Mouse (Mus musculus): ENCODE measurements at regions not wholly inside any gene's neighbourhood (a gene's known extent, or its start where the extent isn't known, plus 50 kb on each side); places are given as distances from the start of the nearest gene placed in this dataset.

DNA sequence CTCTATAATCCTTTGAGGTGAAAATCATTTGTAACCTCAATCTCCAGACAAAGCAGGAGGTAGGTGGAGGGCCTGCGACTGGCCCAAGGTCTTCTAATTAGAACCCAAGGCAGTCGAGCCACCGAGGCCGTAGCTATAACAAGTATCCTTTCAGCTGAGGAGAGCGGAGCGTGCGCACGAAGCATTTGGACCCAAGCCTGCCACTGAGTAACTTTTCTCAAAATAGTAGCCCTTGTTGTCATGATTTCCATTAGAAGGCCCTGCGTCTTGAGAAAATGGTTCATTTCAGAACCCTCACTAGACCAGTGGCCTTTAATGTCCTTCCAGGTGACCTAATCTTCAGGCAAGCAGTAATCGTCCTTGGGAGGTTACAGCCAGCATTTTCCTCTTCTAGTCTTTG is 90.6 kb downstream of the H2al1j start:
- TF ChIP-seq GATA1 (IDR thresholded peaks at IDR 0.05; ENCODE audit: borderline replicate concordance, low read length) (no peak), FLI1 (IDR thresholded peaks at IDR 0.05; ENCODE audit: low read length) (no peak)
